Mouse (Mus musculus) heart, embryonic 14.5 days (tissue): ENCODE measurements around the gene D330020A13Rik. TPM values are rescaled to one million over a fixed set of nuclear protein-coding genes. Genes with fewer than 3 reads are reported as not detected.

ENCODE experiments used
- ATAC-seq: fragments of 200-750 bp; cut with Nextera tagmentation; 2 replicates; pipeline ENCODE4 v1.8.0; 2017; ENCODE audit warnings: low read depth, moderate TSS enrichment; ENCODE audit not compliant: insufficient number of reproducible peaks, insufficient read depth, low FRiP score
- H3K27ac ChIP-seq, 2 experiments: fragments of 200-500 bp in 1 of 2; fragments of 300-500 bp in 1 of 2; sonication (generic) in 1 of 2; replicated peaks in 1 of 2; 2 replicates each; pipeline ENCODE4 v1.5.1; 2012 to 2014; ENCODE audit warnings: low read depth in 2 of 2, low read length in 2 of 2, control low read depth in 1 of 2, mild to moderate bottlenecking in 1 of 2, mixed read lengths in 1 of 2; ENCODE audit not compliant: control insufficient read depth in 1 of 2, insufficient read depth in 1 of 2
- H3K27me3 ChIP-seq: fragments of 300-500 bp; sonication (generic); 2 replicates; pipeline ENCODE4 v1.6.1; 2014; ENCODE audit warnings: mild to moderate bottlenecking, low read length, control low read depth; ENCODE audit not compliant: control insufficient read depth, insufficient read depth
- H3K36me3 ChIP-seq: fragments of 300-500 bp; sonication (generic); 2 replicates; pipeline ENCODE4 v1.6.1; 2014; ENCODE audit warnings: mild to moderate bottlenecking, control low read depth, low read length, mixed read lengths; ENCODE audit not compliant: control insufficient read depth, insufficient read depth
- H3K4me1 ChIP-seq, 2 experiments: fragments of 200-500 bp in 1 of 2; fragments of 300-500 bp in 1 of 2; sonication (generic) in 1 of 2; 2 replicates each; pipeline ENCODE4 v1.6.1; 2012 to 2014; ENCODE audit warnings: low read length in 2 of 2, control low read depth in 1 of 2, mixed read lengths in 1 of 2; ENCODE audit not compliant: control insufficient read depth in 2 of 2, insufficient read depth in 2 of 2
- H3K4me2 ChIP-seq: fragments of 300-500 bp; sonication (generic); 2 replicates; pipeline ENCODE4 v1.6.1; 2014; ENCODE audit warnings: mild to moderate bottlenecking, low read length
- H3K4me3 ChIP-seq, 2 experiments: fragments of 200-500 bp in 1 of 2; fragments of 300-500 bp in 1 of 2; sonication (generic) in 1 of 2; 2 replicates each; pipeline ENCODE4 v1.5.1; 2012 to 2014; ENCODE audit warnings: low read length in 2 of 2, mild to moderate bottlenecking in 2 of 2, control low read depth in 1 of 2, low read depth in 1 of 2, moderate library complexity in 1 of 2; ENCODE audit not compliant: control insufficient read depth in 1 of 2, insufficient read depth in 1 of 2
- H3K9ac ChIP-seq: fragments of 300-500 bp; sonication (generic); 2 replicates; pipeline ENCODE4 v1.6.1; 2014; ENCODE audit warnings: mild to moderate bottlenecking, low read length
- H3K9me3 ChIP-seq: fragments of 300-500 bp; sonication (generic); 2 replicates; pipeline ENCODE4 v1.6.1; 2016; ENCODE audit warnings: low read length, control low read depth; ENCODE audit not compliant: control insufficient read depth
- WGBS: fragments of 180-500 bp; shearing (Covaris S2); extraction: QIAGEN DNeasy Blood & Tissue Kit; methylation state at CpG from one replicate; pipeline ENCODE4 v1.1.7; 2014; 5-methylcytosine and 5-hydroxymethylcytosine counted together
- polyA plus RNA-seq: library from polyadenylated mRNA; unstranded; fragments of >200 nt; fragmentation: Nextera tagmentation; extraction: Ambion mirVana; gene quantifications from 2 replicates; pipeline ENCODE4 v1.2.1, GENCODE M21; 2014

D330020A13Rik gene
- polyA plus RNA-seq, 1 experiment from 2014 or later, result 0.35 TPM

GRCm38 (mm10) chr6:120301137-120301536 lies 7.0 kb downstream of the D330020A13Rik start:
- Histone ChIP-seq H3K9me3 (no peaks in the 10 kb centered on the region), H3K9ac (no peak overlapping the region), H3K4me1 (peaks cover 0 to 5% of the 10 kb centered on the region in 2 experiments; a peak in 1 of 4 replicates), H3K4me2 (no peak overlapping the region), H3K27me3 (peaks cover 8% of the 10 kb centered on the region), H3K27ac (no peak overlapping the region), H3K4me3 (no peak overlapping the region), H3K36me3 (no peaks in the 10 kb centered on the region)
- 26% methylated on average over 6 of the region's 6 CpGs for WGBS
- no peak for ATAC-seq

- no peaks in the 10 kb centered on the region for H3K36me3 ChIP-seq
- no peak overlapping the region for H3K27ac ChIP-seq
- H3K9ac ChIP-seq, result peak overlapping the region; percentile 40; the same call in 1 of the 2 replicates
- 14% methylated on average over 16 of the region's 16 CpGs for WGBS
- H3K4me1 ChIP-seq, result peaks cover 0 to 8% of the 10 kb centered on the region in 2 experiments; a peak in 1 of 4 replicates
- H3K4me3 ChIP-seq, result peak overlapping the region; percentile 17 to 27; a peak in 3 of 4 replicates
- H3K9me3 ChIP-seq, result no peaks in the 10 kb centered on the region
- H3K27me3 ChIP-seq, result peaks cover 6% of the 10 kb centered on the region
- no peak for ATAC-seq
- H3K4me2 ChIP-seq, result peak overlapping the region; percentile 54
Observed at GRCm38 (mm10) chr6:120302755-120303316, 8.7 kb downstream of the D330020A13Rik start.

GRCm38 (mm10) chr6:120306859-120307594 lies 12.9 kb downstream of the D330020A13Rik start:
- Histone ChIP-seq H3K36me3 (no peaks in the 10 kb centered on the region), H3K27ac (no peak overlapping the region), H3K27me3 (peaks cover 4% of the 10 kb centered on the region), H3K9me3 (no peaks in the 10 kb centered on the region), H3K4me1 (peaks cover 14% of the 10 kb centered on the region in 2 experiments), H3K9ac (no peak overlapping the region), H3K4me3 (no peak overlapping the region), H3K4me2 (no peak overlapping the region)
- WGBS, result 81% methylated on average over 3 of the region's 3 CpGs
- ATAC-seq, result no peak

- H3K4me2 ChIP-seq, result peak overlapping the region; percentile 51
- no peaks in the 10 kb centered on the region for H3K36me3 ChIP-seq
- H3K9me3 ChIP-seq, result no peaks in the 10 kb centered on the region
- H3K4me1 ChIP-seq, result peaks cover 8 to 14% of the 10 kb centered on the region in 2 experiments
- WGBS, result 30% methylated on average over 9 of the region's 9 CpGs
- peak overlapping the region; percentile 25 to 50; a peak in 3 of 4 replicates for H3K27ac ChIP-seq
- ATAC-seq, result no peak
- H3K27me3 ChIP-seq, result no peaks in the 10 kb centered on the region
- H3K9ac ChIP-seq, result 0 out of 2 replicates have a peak overlapping the region, but pooled peaks have one; percentile 16
- no peak overlapping the region for H3K4me3 ChIP-seq
Observed at GRCm38 (mm10) chr6:120309338-120309737, 15.2 kb downstream of the D330020A13Rik start.

GRCm38 (mm10) chr6:120309787-120310186 lies 15.6 kb downstream of the D330020A13Rik start:
- ATAC-seq, result peak; percentile 66
- no peaks in the 10 kb centered on the region for H3K9me3 ChIP-seq
- no peak overlapping the region for H3K9ac ChIP-seq
- peak overlapping the region in 1 of 2 experiments; percentile 50; a peak in 2 of 4 replicates for H3K27ac ChIP-seq
- 8% methylated on average over 3 of the region's 3 CpGs for WGBS
- H3K4me2 ChIP-seq, result peak overlapping the region; percentile 51
- H3K36me3 ChIP-seq, result no peaks in the 10 kb centered on the region
- H3K27me3 ChIP-seq, result no peaks in the 10 kb centered on the region
- H3K4me3 ChIP-seq, result no peak overlapping the region
- peaks cover 8 to 14% of the 10 kb centered on the region in 2 experiments for H3K4me1 ChIP-seq

- WGBS, result 82% methylated on average over 5 of the region's 5 CpGs
- no peak overlapping the region for H3K4me2 ChIP-seq
Observed at GRCm38 (mm10) chr6:120312443-120312842, 18.3 kb downstream of the D330020A13Rik start.

GRCm38 (mm10) chr6:120318303-120318940 lies 24.3 kb downstream of the D330020A13Rik start:
- 78% methylated on average over 11 of the region's 11 CpGs for WGBS
- H3K27ac ChIP-seq, result no peak overlapping the region
- no peaks in the 10 kb centered on the region for H3K27me3 ChIP-seq
- no peak overlapping the region for H3K4me3 ChIP-seq
- no peak overlapping the region for H3K9ac ChIP-seq
- H3K4me2 ChIP-seq, result no peak overlapping the region
- H3K4me1 ChIP-seq, result no peaks in the 10 kb centered on the region
- no peaks in the 10 kb centered on the region for H3K9me3 ChIP-seq
- ATAC-seq, result no peak
- no peaks in the 10 kb centered on the region for H3K36me3 ChIP-seq

More at GRCm38 (mm10) chr6:120312443-120312842, 18.3 kb downstream of the D330020A13Rik start:
- ATAC-seq, result no peak
- no peak overlapping the region for H3K9ac ChIP-seq
- H3K4me3 ChIP-seq, result no peak overlapping the region
- no peaks in the 10 kb centered on the region for H3K27me3 ChIP-seq
- no peaks in the 10 kb centered on the region for H3K36me3 ChIP-seq
- no peak overlapping the region for H3K27ac ChIP-seq
- peaks cover 6 to 14% of the 10 kb centered on the region in 2 experiments for H3K4me1 ChIP-seq
- H3K9me3 ChIP-seq, result no peaks in the 10 kb centered on the region
